Mouse (Mus musculus): ENCODE data around the gene Snx8.
"Not testable (repeated sequence)": the region's sequence is repeated elsewhere in the genome, so short reads cannot be mapped to it uniquely, and the experiment has no call there.

The Snx8 gene

DNA sequence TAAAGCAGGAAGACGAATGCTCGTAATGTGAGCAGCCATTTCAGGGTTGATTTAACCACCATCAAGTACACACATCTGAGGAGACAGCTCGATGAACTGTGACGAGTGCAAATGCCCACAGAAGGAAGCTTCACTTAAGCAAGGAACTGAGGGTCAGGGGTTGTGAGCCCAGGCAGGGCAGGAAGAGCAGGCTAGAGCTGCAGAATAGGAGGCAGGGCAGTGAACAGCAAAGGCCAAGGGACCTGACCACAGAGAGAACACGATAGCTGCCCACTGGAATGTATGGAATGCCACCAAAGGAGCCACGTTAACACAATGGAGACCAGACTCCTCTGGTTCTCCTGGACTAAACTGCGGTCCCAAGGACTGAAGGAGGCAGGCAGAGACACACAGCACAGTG, 5.5 kb downstream of the Snx8 start:
- DNase-seq = no peak

DNA sequence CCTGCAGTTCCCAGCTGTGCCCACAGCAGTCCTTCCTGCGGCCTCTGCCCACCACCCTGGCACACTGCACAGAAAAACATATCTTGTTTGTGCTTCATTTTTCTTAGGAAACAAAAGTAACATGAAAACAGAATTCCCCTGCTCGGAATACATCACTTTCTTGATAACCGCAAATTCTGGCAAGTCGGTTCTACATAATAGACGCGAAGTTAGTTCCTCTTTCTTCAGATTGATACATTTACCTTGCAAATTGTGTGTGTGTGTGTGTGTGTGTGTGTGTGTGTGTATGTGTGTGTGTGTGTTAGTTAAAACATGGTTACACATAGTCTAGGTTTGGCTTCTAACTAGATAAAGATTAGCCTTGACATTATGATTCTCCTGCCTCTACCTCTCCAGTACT, 6.4 kb downstream of the Snx8 start:
- DNase-seq = no peak

DNA sequence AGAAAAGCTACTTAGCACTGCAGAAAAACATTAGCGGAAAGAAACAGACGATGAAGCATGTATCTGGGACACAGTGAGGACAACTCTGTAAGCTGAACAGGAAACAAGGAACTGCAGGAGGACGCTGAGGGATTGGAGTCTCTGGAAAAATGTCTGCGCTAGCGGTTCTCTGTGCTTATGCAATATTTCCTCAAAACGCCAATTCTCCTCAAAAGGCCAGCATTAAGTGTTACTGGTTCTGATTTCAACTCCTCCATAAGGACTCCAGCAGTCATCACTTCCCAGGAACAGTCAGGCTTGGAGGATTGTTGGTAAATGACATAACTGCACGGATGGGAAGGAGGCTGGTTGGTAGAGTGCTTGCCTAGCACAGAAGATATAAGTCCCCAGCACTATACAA, 7.9 kb downstream of the Snx8 start:
- no peak for DNase-seq

DNA sequence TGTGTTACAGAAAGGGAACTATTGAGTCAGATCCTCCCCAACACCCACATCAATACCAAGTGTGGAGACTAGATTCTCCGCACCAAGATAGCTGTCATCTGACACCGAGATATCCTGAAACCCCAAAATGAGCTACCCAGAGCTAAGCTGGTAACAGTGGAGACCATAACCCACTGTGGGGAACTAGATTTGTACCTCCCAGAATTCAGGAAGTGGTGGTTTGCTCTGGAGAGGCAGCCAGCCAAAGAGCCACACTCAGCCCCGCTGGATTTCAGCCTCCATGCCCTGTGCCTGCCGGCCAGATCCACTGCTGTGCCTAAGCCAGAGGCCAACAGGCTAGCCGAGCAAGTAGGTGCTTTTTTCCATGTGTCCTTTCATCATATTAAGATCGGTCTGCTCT, 9.8 kb downstream of the Snx8 start:
- DNase-seq = no peak

DNA sequence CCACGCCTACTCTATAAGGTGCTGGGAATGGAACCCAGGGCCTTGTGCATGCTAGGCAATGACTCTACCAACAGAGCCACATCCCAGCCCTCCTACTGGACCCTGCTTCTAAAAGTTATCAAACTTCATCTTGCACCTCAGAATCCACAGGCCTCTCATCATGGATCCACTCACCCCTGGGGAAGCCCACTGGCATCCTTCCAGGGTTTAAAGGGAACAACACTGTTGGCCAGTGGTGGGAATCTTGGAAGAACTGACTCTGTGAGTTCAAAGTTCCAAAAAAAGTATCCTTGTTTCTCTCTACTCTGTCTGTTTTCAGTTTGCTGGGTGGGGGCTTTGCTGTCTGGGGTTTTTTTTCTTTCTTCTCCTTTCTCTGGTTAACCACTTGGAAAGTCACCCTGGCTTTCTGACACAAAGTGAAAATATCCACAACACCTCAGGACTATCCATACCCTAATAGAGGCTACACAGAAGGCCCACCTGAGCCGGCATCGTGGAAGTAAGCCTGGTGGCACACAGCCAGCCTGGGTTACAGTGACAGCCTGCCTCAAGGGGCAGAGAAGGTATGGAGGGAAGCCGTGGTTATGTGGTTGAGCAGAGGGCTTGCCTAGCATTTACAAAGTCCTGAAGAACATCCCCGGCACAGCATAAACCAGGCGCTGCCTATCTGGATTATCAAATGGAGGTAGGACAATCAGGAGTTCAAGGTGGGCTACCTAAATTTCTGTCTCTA, 10.8 kb downstream of the Snx8 start:
- DNase-seq = no peak

DNA sequence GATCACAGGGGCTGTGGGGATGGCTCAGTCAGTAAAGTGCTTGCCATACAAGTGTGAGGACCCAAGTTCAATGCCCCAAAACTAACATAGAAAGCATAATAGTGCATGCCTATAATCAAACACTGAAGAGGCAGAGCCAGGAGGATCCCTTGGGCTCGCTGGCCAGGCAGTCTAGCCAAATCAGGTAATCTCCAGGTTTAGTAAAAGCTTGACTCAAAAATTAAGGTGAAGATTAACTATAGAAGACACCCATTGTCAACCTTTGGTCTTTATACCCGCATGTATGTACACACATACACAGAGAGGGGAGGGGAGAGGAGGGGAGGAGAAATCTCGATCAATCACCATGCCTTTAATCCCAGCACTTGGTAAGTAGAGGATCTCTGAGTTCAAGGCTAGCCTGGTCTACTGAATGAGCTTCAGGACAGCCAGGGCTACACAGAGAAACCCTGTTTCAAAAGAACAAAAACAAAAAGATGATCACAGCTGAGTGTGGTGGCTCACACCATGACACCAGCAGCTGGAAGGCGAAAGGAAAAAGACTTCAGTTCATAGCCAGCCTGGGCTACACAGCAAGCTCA, 13.7 kb downstream of the Snx8 start:
- no peak for DNase-seq

DNA sequence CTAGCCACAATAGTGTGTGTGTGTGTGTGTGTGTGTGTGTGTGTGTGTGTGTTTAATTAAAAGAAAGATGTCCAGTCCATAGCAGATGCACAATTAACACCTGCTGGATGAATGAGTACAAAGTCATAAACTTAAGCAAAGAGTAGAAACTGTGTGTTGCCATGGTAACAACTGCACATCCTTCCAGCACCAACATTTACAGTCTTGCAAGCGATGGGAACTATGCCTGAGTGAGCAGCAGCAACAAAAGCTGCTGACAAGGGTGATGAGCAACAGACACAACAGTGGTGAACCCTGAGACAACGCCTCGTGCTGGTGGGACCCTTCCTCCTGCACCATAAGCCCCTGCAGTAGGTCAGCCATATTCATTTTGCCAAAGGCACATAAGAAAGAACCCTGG, 14.8 kb downstream of the Snx8 start:
- DNase-seq = no peak

DNA sequence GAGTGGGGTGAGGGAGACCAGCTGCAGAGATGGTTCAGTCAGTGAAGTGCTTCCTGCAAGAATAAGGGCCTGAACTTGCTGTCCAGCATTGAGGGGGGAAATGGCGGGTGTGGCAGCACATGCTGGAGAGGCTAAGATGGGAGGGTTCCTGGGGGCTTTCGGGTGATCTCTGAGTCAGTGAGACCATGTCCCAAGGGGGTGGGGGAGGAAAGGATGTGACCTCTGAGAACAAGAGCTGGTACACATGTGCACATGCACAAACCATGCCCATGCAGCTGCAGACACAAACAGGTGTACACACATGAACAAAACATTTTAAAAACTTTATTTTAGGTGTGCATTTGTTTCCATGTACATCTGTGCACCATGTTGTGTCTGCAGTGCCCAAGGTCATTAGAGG, 15.4 kb downstream of the Snx8 start:
- no peak for DNase-seq

DNA sequence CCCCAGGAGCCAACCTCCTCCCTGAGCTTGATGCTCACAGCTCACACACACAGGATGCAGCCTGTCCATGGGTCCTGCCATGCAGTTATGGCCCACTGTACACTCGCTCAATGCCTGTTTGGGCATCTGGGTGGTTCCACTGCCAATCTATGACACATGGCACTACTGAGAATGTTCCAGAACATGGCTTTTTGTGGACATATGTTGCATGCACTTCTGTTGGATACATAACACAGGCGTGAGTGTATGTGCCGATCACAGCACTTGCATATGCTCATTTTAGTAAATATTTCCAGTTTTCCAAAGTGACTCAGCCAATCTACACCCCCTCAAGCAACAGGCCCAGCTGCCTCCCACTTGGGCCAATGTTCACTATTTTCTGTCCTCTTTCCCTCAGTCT, 17.4 kb downstream of the Snx8 start:
- no peak for DNase-seq

DNA sequence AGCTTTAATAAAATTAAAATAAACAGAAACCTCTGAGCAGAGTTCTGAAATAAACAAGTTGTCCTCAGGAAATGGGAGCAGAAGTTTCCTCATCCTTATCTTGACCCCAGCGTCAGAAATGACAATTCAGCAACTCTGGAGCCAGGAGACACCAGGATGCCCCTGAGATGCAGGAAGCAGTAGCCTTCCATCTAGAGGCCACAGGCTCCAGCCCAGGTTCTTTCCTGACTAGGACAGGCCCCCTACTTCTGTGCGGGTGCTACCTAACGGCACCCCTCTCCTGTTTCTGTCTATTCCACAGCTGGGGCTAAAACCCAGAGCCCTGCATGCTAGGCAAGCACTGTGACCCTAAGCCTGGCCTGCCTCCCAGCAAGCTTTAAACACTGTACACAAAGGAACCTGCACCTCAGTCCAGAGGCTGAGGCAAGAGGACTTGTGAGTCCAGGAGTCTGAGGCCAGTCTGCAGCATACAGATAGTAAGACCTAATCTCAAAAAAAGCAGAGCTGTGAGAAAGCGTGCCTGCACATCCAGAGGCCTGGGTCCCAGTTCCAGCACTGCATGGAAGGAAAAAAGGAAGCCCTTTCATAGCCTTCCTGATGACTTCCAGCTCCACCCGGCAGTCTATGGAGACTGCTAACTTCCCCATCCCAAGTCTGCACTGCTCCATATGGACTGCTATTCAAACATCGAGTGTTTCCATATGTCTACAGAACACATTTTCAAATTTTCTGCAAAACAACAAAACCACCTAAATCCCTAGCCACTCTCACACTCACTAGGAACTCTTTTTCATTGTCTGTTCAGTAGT, 18.4 kb downstream of the Snx8 start:
- no peak for DNase-seq

DNA sequence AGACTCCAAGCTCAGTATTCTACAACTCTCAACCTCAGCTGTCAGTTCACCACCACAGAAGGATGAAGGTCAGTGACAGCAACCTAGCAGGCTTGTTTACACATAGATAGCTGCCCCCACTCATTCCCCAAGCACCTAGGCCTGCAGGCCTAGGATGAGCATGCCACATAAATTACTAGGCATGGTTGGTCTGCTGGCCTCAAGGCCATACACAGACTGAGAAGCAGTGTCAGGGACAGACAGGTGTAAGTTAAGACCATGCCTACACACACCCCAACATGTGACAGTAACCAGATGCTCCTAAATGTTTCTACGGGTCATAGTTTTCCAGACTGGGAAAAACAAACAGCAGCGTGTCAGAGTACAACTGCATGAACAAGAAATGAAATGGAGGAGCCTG, 19.6 kb downstream of the Snx8 start:
- no peak for DNase-seq

DNA sequence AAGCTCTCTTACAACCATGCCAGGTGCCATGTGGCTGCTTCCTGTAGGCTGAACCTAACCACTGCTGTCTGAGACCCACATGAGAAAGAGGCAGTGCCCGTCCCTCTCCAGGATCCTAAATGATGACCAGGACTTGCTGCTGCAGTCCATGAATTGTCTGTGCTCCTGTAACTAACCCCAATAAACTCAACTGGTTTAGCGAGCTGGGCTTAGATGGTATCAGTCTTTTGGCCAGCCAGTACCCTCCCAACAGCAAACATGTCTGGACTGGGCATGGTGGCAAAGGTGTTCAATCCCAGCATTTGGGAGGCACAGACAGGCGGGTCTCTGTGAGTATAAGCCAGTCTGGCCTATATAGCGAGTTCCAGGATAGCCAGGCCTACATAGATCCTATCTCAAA, 20.1 kb downstream of the Snx8 start:
- DNase-seq = no peak

DNA sequence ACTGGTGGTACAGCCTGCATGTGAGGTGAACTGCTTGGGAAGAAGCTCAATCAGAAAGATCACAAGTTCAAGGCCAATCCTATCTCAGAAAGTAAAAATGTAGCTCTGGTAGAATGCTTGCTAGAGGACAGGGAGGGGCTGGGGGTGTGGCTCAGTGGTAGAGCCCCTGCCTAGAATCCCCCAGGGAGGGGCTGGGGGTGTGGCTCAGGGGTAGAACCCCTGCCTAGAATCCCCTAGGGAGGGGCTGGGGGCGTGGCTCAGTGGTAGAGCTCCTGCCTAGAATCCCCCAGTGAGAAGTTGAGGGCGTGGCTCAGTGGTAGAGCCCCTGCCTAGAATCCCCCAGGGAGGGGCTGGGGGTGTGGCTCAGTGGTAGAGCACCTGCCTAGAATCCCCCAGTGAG, 20.9 kb downstream of the Snx8 start:
- not testable (repeated sequence) for DNase-seq

DNA sequence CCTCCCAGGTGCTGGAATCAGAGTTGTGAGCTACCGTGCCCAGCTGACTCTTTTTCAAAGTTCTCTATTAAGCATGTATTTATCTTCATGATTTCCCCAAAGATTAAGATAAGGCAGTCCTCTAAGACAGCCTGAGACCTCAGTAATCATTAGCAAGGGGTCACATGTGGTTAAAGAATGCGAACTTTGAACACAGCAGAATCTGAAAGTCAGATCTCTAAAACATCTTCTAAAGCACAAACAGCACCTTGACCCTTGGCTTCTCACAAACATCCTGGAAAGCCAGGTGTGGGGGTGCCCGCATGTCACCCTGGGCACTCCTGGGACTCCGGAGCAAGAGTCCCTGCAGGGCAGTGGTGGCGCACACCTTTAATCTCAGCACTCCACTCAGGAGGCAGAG, 24.6 kb downstream of the Snx8 start:
- DNase-seq = no peak

DNA sequence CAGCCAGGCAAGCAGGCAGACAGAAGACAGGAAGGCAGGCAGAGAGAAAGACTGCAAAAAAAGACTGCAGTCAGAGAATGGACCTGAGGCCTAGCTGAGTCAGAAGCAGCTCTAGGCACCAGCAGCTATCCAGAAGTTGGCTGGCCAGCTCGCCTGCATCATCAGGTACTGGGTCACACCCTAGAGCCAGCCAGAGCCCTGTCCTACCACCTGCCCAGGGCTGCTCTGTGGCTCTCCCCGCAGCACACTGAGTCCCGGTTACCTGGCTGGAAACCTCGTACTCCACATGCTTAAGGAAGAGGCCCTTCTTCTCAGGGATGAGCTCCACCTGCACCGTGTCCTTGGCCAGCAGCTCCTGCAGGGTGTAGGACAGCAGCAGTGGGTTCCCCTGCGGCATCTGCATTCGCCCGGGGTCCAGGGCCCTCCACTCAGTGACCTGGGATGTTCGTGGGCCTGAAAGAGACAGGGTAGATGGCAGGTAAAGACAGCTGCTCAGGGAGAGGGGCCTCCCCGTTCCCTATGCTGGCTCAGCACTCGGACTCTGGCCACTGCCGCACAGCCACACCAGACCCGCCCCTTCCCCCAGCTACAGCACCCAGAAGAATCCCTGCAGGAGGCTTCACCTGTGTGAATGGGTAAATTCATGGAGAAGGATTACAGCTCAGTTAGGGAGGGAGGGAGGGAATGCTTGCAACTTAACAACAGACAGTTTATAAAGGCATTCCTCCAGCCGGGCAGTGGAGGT, 29.0 kb downstream of the Snx8 start:
- DNase-seq = no peak

DNA sequence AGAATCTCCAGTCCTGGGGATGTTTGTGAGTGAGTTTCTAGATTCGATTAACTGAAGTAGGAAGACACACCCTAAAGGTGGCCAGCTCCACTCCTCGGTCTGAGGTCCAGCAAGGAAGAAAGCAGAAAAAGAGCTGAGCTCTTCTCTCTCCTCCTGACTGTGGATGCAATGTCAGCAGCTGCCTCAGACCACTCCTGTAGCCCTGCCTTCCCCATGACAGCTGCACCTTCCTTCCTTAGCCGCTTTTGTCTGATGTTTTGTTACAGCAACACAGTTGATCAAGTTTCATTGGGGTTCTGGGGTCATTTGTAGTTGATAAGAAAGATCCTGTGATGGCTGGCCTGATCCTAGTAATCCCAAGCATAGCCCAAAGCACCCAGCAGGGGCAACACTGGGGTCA, 31.6 kb downstream of the Snx8 start:
- DNase-seq = no peak

DNA sequence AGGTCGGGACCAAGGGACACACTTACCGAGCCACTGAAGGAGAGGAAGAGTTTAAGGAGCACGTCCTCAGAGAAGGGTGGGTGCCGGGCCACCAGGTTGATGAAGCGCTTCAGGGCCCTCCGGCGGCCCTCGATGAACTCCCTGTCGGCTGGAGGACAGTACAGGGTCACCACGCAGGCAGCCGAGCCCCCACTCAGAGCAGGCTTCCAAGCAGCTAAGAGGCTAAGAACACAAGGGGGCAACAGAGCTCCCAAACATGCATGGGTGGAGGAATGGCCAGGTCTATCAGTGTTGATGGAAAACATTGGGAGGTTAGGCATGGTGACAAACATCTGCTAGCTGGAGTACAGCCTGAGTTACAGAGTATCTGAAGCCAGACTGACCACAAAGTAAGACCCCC, 33.1 kb downstream of the Snx8 start:
- DNase-seq = no peak

DNA sequence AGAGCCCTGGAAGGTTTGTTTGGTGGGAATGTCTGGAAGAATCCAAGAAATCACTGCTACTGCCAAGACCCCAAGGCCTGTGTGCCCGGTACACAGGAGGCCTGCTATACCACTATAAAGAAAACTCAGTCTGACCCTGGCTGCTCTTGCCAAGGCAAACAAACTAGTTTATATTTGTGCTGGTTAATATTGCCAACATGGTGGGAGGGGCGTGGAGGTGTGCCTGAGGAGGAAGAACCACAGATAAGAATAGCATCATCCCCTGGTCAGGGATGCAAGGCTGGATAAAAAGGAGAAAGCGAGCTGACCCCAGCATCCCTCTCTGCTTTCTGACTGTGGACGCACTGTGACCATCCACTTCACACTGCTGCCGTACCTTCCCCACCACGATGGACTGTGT, 36.7 kb downstream of the Snx8 start:
- no peak for DNase-seq

DNA sequence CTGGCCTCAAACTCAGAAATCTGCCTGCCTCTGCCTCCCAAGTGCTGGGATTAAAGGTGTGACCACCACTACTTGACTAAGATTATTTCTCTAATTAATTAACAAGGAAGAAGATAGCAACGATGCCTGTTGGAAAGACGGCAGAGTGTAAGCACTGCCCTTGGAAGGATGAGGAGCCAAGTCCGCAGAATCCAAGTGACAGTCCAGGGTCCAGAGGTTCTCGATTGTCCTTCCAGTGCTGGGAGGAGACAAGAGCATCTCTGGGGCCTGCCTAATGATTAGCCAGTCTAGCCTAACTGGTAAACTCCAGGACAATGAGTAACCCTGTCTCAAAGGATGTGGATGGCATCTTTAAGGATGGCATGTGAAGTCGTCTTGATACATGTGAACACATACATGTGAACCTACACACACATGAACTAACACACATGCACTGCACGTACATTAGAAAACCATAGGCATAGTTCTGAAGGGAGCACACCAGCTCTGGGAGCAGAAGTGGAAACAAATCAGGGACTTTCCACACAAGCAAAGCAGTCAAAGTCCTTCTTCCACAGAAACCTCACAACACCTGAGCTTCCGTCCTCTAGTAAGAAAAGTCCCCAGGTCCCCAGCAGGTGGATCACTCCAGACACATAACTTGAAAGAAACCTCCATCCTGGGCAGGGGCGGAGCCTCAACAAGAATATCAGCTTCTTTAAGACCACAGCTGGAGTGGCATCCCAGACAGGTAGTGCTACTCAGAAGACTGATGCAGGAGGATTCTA, 38.1 kb downstream of the Snx8 start:
- DNase-seq = no peak

DNA sequence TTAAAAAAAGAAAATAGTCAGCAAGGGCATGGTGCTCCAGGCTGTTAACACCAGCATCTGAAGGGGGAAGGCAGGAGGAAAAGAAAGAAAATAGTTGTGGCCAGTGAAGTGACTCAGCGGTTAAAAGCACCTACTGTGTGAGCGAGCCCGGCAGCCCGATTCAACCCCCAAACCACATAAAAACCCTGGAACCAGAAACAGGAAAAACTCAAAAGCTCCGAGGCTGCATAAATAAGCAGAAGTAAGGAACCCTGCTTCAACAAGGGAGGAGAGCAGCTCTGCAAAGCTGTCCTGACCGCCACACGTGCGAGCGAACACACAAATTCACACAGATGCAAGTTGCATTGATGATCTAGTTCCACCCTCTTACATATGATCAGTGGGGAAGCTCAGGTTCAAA, 39.2 kb downstream of the Snx8 start:
- DNase-seq = no peak

DNA sequence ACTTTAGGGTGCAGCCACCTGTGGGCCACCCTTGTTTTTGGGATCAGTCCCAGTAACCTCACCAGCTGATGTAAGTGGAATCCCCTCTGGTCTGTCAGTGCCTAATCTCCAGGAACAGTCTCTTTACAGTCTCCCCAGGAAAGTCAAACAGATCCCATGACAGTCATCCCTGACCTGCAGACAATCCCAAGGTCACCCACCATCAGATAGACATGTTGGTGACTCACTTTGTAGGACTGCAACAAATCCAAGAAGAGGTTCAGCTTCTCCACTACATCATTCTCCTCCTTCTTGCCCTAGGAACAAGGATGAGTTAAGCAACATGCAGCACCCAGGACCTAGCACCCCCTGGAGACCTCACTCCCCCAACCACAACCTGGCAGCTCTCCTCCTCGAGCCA, 43.0 kb downstream of the Snx8 start:
- DNase-seq = no peak

DNA sequence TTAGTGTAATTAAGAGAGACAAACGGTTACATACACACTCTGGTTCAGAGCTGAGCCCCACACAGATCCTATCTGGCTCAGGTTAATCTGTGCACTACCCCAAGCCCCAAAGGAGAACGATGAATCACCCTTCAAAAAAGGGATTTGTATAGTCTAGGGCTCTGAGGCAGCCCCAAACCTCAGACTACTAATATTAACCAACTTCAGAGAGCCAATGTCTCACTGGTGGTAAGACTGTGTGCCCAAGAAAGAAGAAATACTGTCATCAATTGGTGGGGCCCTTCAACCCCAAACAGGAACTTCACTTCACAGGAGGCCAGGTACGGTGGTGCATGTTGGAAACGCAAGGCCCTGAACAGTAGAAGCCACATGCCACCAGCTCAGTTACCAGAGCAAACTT, 43.8 kb downstream of the Snx8 start:
- no peak for DNase-seq

DNA sequence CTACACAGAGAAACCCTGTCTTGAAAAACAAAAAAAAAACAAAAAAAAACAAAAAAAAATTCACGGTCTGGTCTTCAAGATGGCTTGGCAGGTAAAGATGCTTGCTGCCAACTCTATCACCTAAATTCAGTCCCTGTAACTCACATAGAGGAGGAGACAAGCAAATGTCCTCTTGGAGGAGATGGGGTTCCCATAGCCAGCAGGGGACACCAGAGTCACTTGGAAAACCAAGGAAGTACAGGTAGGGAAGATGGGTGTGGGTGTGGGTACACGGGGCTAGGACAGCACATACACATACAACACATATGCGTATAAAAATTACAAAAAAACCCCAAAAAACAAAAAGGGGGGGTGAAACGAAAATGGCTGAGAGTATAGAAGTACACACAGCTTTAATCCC, 46.2 kb downstream of the Snx8 start:
- DNase-seq = no peak
